Mouse (Mus musculus) adrenal gland, adult (tissue): ENCODE data around the gene Sfi1.
"Not testable (repeated sequence)": the region's sequence is repeated elsewhere in the genome, so short reads cannot be mapped to it uniquely, and the experiment has no call there.

Experiments
- DNase-seq, 2 experiments: peaks; one replicate each; pipeline ENCODE4 v3.0.0; 2022 to 2023; ENCODE audit warnings: low spot score in 1 of 2; ENCODE audit not compliant: inconsistent age in 2 of 2

The Sfi1 gene

DNA sequence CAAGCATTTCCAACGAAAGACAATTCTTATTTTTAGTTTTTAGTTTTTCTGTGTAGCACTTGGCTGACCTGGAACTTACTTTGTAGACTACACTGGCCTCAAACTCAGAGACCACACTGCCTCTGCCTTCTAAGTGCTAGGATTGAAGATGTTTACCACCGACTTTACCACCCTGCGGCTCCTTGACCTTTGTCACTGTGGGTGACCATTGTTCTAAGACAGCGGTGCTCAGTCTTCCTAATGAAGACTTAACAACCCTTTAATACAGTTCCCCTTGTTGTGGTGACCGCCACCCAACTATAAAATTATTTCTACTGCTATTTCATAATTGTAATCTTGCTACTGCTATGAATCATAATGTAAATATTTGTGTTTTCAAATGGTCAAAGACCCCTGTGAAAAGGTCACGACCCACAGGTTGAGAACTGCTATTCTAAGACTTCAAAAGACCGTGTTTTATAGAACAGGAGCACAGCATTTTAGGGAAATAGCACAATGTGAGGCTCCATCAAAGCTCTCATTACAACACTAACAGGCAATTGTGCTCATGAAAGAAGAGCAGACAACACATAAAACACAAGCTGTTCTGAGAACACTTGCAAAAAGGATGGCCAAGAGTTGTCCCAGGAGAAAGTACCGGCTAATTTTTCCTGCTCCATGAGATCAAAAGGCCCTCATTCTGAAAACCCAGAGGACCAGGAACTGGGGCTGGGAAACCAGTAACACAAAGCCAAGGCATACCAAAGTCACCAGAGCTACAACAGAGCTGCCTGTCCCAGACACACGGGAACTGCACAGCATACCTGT lies 47.7 kb downstream of the Sfi1 start:
- DNase-seq = not testable (repeated sequence)

DNA sequence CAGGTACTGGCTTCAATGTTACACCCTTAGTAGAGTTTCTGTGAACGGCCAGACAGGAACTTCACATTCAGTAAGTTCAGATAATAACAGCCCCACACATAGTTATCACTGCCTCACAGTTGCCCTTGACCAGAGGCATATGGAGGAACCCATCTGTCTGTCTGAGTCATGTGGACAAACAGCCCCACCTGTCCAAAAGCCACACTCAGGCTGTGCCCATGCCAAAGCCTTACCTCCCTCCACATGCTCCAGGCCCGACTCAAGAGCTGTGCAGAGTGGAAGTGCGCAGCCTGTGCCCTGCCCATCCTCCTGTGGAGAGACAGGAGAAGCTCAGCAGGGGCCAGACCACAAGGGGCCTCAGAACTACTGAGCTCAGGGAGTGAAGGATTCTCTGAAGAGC lies 49.3 kb downstream of the Sfi1 start:
- DNase-seq = peak in 1 of 2 experiments; percentile 5

DNA sequence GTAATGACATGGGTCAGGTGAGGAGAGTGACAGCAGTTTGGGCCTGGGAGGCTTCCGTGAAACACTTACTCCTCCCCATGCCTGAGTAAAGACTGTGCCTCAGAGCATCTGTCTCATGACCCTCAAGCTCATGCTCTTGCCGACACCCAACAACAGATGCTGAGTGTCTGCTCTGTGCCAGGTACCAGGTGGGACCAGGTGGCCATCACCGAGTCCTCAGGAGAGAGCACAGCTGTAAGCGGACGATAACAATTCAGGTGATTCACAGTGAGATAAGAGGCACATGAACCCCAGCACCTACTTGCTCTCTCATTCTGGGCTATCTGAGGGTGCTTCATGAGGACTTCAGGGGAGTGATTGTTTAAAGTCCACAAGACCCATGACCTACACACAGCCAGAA lies 50.9 kb downstream of the Sfi1 start:
- DNase-seq = peak; percentile 83 to 94

DNA sequence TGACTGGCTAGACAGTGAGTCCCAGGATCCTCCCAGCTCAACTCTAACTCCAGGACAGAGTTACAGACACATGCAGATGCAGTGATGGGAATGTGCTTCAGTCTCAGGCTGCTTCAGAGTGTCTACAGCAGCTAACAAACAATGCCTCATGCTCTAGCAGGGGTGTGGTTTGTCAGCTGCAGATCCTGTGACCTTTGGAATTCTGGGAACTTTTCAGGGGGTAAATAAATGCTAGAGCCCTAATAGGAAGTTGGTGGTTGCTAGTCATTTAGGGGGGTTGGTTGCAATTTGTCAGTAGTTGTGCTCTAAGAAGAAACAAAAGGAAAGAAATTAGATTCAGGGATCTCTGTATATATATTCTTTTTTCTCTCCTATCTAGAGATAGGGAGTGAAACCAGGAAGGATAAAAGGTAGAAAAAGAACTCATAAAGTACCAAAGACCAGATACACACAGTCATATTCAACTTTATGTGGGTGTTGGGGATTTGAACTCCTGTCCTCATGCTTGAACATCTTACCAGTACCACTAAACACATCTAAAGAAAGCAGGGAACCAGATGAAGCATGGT lies 52.2 kb downstream of the Sfi1 start:
- peak in 1 of 2 experiments; percentile 70 for DNase-seq

DNA sequence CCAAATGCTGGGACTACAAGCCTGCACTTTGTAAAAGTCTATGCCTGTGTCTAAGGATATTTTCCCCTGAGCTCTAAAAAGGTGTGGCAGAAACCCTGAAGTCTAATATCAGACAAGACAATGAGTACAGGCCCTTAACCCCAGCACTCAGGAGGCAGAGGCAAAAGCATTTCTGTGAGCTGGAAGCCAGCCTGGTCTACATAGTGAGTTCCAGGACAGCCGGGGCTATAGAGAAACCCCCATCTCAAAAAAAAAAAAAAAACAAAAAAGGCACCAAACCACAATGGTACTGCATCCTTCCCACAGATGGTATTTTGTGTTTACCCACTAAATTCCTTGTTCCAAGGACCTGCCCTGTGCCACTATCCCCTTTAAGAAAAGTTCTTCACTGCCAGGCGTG lies 54.9 kb downstream of the Sfi1 start:
- peak; percentile 56 to 76 for DNase-seq

DNA sequence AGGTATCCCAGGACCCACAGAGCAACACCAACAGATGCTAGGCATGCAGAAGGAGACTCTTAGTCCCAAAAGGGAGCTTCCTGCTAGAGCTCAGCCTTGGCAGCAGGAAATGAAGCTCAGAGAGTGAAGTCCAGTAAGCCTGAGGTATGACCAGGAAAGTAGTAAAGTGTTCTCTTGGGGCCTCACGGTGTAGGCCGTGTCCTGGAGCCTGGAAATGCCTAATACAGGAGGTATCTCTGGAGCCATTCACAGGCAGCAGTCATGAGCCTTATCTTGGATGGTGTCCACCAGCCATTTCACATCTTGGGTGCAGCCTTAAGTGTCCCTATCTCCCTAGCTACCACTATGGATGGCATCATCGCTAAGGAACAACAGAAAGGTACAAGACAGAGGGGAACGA lies 56.0 kb downstream of the Sfi1 start:
- peak; percentile 49 to 80 for DNase-seq

DNA sequence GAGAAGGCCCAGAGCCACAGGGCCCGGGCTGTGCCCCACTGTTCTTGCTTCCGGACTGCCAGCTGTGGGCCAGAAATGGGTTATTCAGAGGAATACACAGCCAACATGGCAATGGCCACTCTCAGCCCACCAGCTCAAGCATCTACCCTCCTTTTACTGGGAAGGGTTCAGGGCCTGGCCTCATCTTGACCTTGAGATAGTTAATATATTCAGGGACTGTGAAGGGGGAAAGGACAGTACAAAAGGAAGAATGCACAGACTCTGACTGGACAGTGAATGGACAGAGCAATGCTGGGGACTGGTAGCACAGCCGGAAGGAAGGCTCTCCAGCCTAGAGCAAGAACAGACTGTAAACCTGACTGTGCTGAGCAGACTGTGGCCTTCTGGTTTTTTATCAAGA lies 57.3 kb downstream of the Sfi1 start:
- peak; percentile 12 to 63 for DNase-seq

DNA sequence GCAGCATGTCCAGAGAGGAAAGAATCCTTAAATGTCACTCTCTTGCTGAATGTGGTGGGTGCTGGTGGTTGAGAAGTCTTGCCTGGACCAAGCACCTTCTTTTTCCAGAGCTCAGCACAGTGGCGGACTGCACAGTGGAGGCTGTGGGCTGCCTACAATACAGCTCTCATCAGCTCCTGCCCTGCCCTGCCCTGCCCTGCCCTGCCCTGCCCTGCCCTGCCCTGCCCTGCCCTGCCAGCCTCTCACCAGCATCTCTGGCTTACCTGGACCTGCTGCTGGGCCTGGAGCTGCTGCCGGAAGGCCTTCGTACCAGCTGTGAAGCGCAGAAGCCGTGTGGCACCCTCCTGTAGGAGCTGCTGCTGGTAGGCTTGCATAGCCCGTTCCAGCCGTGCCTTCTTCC lies 57.9 kb downstream of the Sfi1 start:
- not testable (repeated sequence) for DNase-seq

DNA sequence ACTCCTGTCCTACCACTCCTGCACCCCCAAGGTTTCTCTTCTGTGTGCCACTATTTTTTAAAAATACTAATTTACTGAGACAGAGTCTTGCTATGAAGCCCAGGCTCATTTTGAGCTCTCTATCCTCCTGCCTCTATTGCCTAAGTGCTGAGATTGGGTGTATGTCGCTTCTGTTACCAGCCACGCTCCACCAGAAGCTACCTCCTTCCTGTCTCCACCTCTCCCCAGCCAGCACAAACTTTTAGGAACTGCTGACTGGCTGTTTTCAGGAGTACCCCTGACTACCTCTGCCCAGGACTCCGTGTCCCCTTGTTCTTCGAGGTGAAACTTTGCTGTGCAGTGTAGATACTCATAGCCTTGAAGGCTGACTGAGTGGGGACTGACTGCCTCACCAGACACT lies 59.9 kb downstream of the Sfi1 start:
- not testable (repeated sequence) for DNase-seq

DNA sequence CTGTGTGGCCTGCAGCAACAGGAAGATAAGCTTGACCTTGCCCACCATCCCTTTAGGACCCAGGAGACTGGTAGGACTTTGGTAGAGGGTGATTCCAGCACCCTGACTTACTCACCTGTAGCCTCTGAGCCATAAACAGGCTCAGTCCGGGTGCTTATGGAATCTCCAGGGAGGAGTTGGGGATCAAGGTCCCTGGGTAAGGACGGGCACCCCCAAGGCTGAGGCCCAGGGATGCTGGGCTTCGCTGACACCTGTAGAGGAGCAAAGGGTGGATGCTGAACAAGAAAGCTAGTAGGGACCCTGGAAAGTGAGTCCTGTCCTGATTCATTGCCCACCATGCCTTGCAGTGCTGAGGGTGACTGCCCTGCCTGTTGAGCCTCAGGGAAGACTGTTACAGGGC lies 60.3 kb downstream of the Sfi1 start:
- DNase-seq = peak; percentile 33 to 67

DNA sequence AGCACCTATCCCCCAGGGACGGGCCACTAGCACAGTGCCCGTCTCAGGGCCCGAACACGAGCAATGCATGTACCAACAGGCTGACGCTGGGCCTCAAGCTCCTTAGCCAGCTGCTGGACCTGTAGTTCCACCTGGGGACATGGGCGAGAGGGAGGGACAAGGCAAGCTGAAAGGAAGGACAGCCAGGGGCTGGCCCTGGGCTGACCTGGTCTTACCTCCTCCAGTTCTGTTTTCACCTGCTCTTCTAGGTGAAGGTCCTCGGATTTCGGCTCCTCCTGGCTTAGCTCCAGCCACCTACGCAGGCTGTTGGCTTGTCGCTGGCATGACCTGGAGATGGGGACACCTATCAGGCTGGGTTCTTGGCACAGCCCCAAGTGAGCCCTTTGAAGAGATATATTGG lies 61.3 kb downstream of the Sfi1 start:
- peak; percentile 75 to 89 for DNase-seq

DNA sequence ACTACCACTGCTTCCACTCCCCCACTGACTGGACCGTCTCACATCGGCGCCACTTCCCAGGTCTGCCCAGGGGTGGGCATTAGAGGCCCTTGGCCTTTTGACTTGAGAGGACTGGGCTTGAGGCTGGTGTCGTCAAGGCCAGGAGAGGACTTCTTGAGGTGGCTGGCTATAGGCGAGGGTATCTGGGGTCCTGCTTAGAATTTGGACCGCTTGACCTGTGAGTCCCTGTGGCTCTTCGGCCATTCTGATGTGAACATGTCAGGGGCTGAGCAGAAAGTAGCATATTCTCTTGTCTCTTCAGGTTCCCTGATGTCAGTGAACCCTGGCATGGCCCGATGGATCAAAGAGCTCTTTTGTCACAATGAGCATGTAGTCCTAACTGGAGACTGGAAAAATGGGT lies 63.4 kb downstream of the Sfi1 start:
- DNase-seq = peak; percentile 85 to 94

DNA sequence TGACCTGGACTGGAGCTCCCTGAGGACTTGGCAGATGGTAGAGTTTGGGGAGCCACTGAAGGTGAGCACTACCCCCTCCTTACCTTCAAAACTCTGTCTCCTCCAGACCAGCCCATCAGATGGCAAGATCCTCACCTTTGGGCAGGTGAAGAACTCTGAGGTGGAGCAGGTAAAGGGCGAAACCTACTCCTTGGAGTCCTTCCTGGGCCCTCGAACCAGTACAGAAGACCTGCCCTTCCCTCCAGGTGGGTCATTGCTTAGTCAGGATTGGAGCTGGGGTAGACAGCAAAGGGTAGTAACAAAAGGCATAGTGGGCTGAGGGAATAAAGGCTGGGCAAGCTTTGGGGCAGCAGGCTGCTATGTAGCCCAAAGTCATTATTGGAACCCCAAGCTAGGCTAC lies 64.0 kb downstream of the Sfi1 start:
- peak; percentile 27 to 63 for DNase-seq

DNA sequence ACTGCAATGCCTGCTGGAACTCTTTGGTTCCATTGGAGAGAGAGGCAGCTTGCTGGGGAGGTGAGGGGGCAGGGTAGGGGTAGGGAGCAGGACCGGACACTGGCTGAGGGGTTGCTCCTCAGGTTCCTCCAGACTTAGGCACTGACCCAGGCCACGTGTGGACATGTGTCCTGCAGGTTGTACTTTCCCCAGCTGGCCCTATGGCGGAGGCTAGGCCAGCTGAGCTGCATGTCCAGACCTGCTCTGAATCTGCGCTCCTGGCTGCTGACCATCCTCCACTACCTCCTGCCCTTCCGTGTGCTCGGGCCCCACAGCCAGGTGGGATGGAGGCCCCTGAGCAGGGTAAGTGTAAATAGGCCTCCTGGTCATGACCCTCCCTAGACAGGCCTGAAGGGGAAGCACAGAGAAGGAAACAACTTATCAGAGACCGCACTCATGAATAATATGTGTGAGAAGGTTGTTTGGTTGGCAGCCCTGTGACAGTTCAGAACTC lies 65.9 kb downstream of the Sfi1 start:
- DNase-seq = peak; percentile 63 to 67

DNA sequence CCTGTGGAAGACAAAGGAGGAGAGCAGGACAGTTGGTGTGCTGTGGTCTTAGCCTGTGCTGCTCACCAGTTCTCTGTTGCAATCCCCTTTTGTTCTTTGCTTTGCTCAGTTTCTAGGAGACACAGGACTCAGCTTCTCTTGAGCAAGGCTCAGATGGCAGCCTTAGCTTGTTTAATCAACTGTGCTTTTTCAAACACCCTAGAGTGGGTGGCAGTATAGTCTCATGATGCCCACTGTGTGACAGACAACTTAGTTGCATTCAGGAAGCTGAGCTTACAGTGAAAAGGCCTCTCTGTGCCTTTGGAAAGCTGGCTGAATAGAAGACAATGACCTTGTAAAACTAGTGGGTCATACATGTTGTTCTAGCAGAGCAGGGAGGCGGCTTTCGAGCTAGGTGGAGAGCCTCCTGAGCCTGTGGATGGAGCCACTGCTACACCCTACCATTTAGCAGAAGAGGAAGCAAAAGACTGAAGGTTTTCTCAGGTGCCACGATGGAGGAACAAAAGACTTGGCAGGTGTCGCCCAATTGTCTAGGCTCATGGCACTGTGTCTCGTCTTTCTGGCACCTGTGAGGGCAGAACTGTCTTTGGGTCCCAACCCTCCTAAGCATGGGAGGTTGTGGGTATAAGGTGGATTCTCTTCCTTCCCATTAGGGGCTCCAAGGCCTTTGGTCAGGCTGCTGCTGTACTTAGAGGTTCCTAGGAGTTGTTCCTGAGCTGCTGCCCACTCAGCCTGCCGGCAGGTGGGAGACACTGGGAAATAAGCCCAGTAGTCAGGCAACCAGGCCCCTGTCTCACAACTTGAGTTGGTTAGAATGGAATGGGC lies 66.6 kb downstream of the Sfi1 start:
- DNase-seq = peak; percentile 95 to 99

DNA sequence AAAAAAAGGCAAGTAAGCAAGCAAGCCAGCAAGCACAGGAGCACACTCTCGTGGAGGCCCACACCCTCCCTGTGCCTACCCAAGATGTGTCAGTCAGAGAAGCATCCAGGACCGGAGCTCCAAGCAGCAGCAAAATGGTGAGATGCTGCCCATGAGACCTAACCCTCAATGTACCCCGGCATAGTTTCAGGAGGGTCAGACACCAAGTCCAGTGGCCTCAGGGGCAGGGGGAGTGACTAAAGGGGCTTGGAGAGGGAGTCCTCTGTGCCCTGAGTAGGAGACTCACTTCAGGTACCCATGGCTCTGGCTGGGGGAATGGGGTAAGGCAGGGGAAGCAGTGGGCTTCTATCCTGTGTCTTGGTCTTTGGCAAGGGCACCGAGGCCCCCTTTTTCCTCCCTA lies 67.3 kb downstream of the Sfi1 start:
- peak in 1 of 2 experiments; percentile 53 for DNase-seq

DNA sequence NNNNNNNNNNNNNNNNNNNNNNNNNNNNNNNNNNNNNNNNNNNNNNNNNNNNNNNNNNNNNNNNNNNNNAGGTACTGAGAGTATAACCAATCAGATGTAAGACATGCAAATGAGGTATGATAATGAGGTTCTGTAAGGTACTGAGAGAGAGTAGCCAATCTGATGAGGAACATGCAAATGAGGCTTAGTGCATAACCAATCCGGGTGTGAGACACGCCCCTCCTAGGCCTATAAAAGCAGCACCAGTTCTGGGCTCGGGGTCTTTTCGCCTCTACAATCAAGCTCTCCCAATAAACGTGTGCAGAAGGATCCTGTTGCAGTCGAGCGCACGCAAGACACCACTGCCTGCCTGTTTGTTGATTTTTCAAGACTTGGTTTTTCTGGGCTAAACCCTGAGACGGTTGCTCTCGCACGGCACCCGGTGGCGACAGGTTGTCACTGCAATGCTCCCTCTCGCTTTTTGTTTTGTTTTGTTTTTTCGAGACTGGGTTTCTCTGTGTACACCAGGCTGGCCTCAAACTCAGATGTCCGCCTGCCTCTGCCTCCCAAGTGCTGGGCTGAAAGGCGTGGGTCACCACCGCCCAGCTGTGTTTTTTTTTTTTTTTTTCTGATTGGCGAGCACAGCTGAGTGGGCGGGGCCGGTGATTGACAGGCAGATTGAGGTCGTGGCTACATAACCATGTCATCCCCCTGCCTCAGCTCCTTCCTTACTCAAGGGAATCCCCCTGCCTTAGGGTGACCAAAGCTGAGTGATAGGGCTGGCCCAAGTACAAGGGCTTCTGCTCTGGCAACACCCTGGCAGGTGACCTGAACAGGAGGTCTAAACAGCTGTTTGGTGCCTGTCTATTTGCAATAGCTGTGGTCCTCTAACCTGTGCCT lies 68.1 kb downstream of the Sfi1 start:
- DNase-seq = peak; percentile 54 to 75

DNA sequence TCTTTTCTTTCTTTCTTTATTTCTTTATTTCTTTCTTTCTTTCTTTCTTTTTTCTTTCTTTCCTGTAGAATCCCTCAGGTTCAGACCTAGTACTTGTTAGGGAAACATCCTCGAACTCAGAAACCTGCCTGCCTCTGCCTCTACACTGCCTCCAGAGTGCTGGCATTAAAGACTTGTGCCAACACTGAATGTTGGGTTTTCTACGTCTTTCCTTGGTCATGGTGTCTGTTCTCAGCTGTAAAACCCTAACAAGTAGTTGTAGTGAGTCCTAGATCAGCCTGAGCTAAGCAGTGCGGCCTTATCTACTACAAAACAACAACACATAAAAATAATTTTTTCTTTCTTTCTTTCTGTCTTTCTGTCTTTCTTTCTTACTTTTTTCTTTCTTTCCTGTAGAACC lies 78.9 kb downstream of the Sfi1 start:
- DNase-seq = no peak

DNA sequence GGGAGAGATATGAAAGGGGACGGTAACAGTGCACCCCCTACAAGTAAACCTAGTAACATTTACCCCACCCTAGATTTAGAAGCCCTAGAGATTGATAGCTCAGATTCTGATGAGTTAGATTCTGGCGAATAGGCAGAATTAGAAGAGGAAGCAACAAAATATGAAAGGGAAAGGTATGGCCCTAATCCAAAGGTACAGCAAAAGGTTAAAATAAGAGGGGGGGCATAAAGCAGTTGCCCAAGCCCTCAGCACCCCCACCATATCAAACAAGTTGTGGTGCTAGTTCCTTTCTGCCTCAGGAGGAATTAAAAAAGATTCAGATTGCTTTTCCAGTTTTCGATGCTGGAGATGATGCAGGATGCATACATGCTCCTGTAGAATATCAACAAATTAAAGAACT lies 87.1 kb downstream of the Sfi1 start:
- no peak for DNase-seq

DNA sequence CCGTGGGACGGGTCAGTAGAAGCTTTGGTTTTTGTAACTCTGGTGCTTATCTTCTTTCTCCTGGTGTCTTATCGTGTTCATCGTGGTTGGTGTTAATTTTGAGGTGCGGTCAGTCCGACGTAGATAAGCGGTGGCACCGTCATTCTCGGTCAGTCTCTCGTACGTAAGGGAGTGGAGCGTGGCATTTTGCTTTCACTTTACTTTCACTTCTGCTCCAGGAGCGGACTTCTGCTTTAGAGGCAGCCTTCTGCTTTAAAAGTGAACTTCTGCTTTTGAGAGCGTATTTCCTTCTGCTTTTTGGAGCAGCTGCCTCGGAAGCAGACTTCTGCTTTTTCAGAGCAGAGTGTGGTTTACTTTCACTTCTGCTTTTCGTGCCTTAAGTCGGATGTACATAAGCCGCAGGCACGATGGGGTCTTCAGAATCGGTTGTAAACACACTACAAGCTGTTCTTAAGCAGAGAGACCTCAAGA lies 88.0 kb downstream of the Sfi1 start:
- DNase-seq = peak in 1 of 2 experiments; percentile 20
